Mouse (Mus musculus) adrenal gland, postnatal 36 days (tissue): Measurements from ENCODE around the gene Eepd1. TPM values are rescaled to one million over a fixed set of nuclear protein-coding genes. Genes with fewer than 3 reads are reported as not detected.

ENCODE experiments used
- DNase-seq, 2 experiments: peaks; one replicate each; pipeline ENCODE4 v3.0.0; 2021; ENCODE audit warnings: mixed read lengths in 1 of 2
- total RNA-seq, 2 experiments: library from RNA; stranded (reverse); gene quantifications; 2 replicates each; pipeline ENCODE4 v1.2.3; 2021

Gene Eepd1
- total RNA-seq, 2 experiments from 2014 or later: 43.6 to 66.9 TPM

DNA sequence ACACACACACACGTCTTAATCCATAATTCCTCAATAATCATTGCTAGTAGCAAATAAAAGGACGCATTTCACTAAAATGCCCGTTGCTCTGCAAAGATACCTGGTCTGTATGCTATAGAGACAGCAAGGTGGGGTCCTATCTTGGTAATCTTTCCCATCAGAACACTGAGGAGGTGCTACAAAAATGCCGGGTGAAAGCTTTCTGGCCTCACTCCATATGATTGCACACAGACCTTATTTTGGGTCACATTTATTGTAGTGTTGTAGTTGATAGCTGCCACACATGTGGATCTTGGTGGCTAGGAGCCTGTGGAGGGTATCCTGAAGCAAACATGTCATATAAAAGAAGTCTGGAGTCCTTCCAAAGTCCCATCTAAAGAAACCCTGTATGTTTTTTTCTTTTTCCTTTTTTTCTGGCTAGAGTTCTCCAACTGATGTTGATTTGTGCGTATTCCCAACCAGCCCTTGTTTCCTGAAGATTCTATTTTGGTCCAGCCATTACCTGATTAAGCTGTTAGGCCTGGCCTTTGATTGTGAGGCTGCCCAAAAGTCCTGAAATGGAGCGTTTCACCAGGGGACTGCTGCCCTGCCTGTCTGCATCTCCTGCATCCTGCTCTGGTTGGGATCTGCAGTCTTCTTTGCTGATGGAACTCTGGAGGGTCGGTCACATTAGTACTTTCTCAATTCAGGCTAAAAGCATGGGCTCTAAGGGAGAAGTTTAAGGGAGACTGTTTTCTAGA, 8.0 kb downstream of the Eepd1 start:
- no peak for DNase-seq

GRCm38 (mm10) chr9:25490278-25491145, 9.2 kb downstream of the Eepd1 start:
- DNase-seq: no peak

GRCm38 (mm10) chr9:25493918-25494317, 12.6 kb downstream of the Eepd1 start:
- DNase-seq: peak; percentile 86 to 87

DNA sequence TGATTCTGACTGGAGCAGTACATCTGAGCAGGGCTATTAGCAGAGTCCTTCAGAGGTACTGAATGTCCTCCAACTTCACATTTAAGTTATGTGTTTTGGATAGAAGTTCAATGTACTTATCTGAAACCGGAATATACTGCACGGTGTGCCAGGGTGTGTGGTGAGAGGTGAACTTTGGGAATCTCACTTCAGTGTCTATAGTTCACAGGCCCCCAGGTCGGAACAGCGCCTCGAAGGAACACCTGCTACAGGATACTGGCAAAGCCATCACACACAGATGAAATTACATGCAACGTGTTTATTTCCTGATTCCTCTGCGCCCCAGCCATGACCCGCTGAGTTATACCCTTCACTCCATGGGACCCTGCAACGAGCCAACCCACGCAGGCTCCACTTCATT, 14.3 kb downstream of the Eepd1 start:
- DNase-seq: no peak

GRCm38 (mm10) chr9:25496196-25496595, 14.8 kb downstream of the Eepd1 start:
- DNase-seq: peak; percentile 36 to 37

- no peak for DNase-seq
Measured at GRCm38 (mm10) chr9:25496703-25497102, 15.4 kb downstream of the Eepd1 start.

DNA sequence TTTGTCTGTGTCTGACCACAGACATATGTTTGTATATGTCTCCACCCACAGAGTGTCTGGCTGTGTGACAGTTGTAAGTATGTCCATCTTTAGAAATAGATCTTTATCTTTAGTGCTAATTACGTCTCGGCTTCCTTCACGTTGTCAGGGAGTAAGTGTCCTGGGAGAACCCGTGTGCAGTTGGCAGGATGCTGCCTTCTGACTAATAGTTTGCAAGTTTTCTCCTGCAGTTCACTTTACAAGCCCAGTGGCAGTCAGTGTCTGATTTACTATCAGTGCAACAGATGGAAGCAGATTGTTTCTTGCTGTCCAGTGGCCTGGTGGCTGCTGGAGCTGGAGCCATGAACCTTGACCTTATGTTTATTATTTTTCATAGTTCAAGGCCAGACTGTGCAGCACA, 17.4 kb downstream of the Eepd1 start:
- peak; percentile 52 to 63 for DNase-seq

GRCm38 (mm10) chr9:25499306-25499705, 18.0 kb downstream of the Eepd1 start:
- peak; percentile 45 to 49 for DNase-seq

- peak; percentile 60 to 65 for DNase-seq
Measured at GRCm38 (mm10) chr9:25500031-25500430, 18.7 kb downstream of the Eepd1 start.

GRCm38 (mm10) chr9:25508825-25509224, 27.5 kb downstream of the Eepd1 start:
- no peak for DNase-seq

GRCm38 (mm10) chr9:25510572-25510971, 29.2 kb downstream of the Eepd1 start:
- no peak for DNase-seq

DNA sequence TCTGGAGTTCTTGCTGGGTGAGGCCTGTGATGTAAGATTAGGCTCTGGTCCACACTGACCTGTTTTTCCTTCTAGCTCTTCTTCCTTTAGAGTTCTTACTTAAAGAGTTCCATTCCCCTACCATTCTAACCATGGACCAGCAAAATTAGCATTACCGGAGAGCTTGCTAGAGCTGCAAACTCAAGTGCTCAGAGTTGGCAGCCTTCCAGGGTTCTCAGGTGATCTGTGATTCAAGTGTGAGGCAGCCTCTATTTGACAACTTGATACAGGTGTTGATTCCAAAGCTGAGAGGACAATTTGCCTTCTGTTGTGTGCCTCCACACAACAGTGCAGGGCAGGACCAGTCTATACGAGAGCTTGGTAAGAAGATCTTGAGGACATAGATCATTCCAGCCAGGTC, 31.7 kb downstream of the Eepd1 start:
- no peak for DNase-seq

DNA sequence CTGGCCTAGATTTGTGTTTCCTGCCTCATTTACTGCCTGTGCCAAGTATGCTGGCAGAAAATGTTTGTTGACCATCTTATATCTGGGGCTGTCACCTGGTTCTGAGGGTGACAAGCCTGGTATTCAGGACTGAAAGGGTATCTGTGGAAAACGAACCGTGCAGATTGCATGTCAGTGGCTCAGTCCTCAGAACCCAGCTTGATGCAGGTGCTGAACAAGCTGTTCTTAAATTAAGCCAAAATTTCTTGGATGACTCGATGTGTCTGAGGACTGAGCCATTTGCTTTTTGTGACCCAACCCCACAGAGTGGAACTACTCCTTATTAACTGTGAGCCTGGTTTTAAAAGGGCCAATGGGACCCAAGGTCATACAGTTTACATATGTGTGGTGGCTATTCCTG, 32.2 kb downstream of the Eepd1 start:
- DNase-seq: no peak

- no peak for DNase-seq
Measured at GRCm38 (mm10) chr9:25516640-25517039, 35.3 kb downstream of the Eepd1 start.

DNA sequence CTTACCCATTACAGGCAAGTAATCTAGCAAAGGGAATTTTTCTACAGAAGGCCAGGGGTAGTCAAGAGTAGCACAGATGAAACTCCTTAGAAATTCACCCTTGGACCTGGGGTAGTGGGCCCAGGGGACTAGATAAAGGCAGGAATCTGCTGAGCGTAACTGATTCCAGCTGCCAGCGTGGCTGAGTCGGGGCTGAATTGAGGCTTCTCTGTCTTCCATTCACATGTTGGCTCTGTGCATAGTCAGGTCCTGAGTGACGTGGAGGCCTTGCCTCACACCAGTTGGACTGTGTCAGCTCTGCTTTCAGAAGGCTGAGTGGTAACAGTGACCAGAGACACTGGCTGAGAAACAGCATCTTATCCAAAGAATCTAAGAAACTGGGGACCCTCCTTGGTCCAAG, 36.6 kb downstream of the Eepd1 start:
- DNase-seq: no peak

GRCm38 (mm10) chr9:25519193-25519592, 37.8 kb downstream of the Eepd1 start:
- DNase-seq: peak in 1 of 2 experiments; percentile 32

DNA sequence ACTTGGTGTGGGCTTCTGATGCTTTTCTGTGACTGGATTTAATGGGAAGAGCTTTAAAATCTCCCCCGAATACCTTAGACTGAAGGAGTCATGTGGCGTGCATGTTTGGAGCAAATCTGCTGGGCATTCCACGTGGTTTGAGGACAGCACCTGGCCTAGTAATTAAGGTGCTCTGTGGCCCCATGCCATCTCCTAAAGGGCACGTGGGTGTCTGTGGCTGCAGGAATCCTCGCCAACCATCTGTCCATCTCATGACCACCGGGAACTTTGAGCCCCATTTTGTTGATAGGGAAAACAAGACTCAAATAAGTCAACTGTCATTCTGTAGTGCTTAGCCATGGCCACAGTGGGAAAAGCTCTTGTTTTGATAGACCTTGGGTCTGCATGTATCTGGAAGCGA, 39.5 kb downstream of the Eepd1 start:
- DNase-seq: no peak

GRCm38 (mm10) chr9:25521825-25522224, 40.5 kb downstream of the Eepd1 start:
- DNase-seq: no peak

- DNase-seq: no peak
Measured at GRCm38 (mm10) chr9:25526516-25526915, 45.2 kb downstream of the Eepd1 start.

GRCm38 (mm10) chr9:25526927-25527337, 45.6 kb downstream of the Eepd1 start:
- no peak for DNase-seq

DNA sequence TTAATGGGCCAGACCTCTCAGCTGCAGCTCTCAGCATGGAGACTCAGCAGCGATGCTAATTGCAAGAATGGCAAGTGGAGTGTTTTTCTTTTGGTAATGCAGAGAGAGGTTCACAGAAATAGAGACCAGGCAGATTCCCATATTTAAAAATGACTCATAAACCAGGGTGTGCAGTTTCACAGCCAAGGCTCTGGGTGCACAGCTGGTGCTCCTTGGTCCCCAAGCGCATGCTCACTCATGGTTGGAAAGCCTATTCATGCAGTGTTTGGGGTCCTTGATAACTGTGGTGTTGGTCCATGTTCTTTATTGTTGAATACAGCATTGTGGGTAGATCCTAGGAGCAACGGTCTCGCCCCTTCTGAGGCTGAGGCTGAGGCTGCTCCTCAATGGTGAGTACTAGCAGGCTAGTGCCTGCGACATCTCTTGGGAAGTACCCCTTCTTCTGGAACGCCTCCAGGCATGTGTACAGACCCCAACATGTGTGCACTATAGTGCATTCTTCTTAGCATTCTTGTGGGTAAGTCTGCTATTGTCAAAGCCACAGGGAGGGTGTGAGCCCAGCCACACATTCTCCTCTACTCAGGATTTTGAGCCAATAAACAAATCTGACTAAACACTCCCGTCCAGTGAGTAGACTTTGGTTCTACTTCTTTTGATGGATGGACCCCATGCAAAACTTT, 46.2 kb downstream of the Eepd1 start:
- no peak for DNase-seq

GRCm38 (mm10) chr9:25531627-25532026, 50.3 kb downstream of the Eepd1 start:
- DNase-seq: no peak

GRCm38 (mm10) chr9:25532105-25532504, 50.8 kb downstream of the Eepd1 start:
- no peak for DNase-seq
